Mouse (Mus musculus) forebrain, embryonic 10.5 days (tissue): ENCODE data around the gene Itgb6. TPM values are rescaled to one million over a fixed set of nuclear protein-coding genes. Genes with fewer than 3 reads are reported as not detected.

Experiments
- DNase-seq: peaks from one replicate; pipeline ENCODE4 v3.0.0-alpha.2; 2017; ENCODE audit warnings: low spot score; ENCODE audit errors: extremely low spot score
- H3K27ac ChIP-seq: fragments of 300-500 bp; sonication (generic); 2 replicates; pipeline ENCODE4 v1.5.1; 2016; ENCODE audit warnings: mild to moderate bottlenecking
- H3K27me3 ChIP-seq: fragments of 300-500 bp; sonication (generic); 2 replicates; pipeline ENCODE4 v1.6.1; 2016; ENCODE audit warnings: mild to moderate bottlenecking; ENCODE audit not compliant: poor library complexity, severe bottlenecking
- H3K36me3 ChIP-seq: fragments of 300-500 bp; sonication (generic); replicated peaks from 2 replicates; pipeline ENCODE4 v1.6.1; 2016; ENCODE audit warnings: mild to moderate bottlenecking, moderate library complexity
- H3K4me1 ChIP-seq: fragments of 300-500 bp; sonication (generic); 2 replicates; pipeline ENCODE4 v1.6.1; 2016
- H3K4me3 ChIP-seq: fragments of 300-500 bp; sonication (generic); 2 replicates; pipeline ENCODE4 v1.5.1; 2016; ENCODE audit warnings: mild to moderate bottlenecking, moderate library complexity
- H3K9me3 ChIP-seq: fragments of 300-500 bp; sonication (generic); 2 replicates; pipeline ENCODE4 v1.6.1; 2016; ENCODE audit warnings: mild to moderate bottlenecking, moderate library complexity
- WGBS: fragments of 180-500 bp; shearing (Covaris S2); methylation state at CpG from one replicate; pipeline ENCODE4 v1.1.7; 2016; 5-methylcytosine and 5-hydroxymethylcytosine counted together
- polyA plus RNA-seq: library from polyadenylated mRNA; unstranded; fragments of >200 nt; fragmentation: Nextera tagmentation; extraction: Ambion mirVana; gene quantifications from 2 replicates; pipeline ENCODE4 v1.2.1, GENCODE M21; 2016

Gene Itgb6
- polyA plus RNA-seq, 1 experiment from 2014 or later = 0.33 TPM

- peaks cover 28% of the 10 kb centered on the region for H3K4me1 ChIP-seq
- H3K36me3 ChIP-seq = no peaks in the 10 kb centered on the region
- no peak overlapping the region for H3K27ac ChIP-seq
- H3K9me3 ChIP-seq = no peaks in the 10 kb centered on the region
- 94% methylated on average over 4 of the region's 4 CpGs for WGBS
- H3K27me3 ChIP-seq = peaks cover 21% of the 10 kb centered on the region
- no peak for DNase-seq
- H3K4me3 ChIP-seq = no peak overlapping the region
These were observed 12.1 kb downstream of the Itgb6 start for GRCm38 (mm10) chr2:60710317-60710716.

- no peak for DNase-seq
- Histone ChIP-seq H3K9me3 (no peaks in the 10 kb centered on the region), H3K36me3 (no peaks in the 10 kb centered on the region), H3K4me3 (no peak overlapping the region), H3K27me3 (peaks cover 14% of the 10 kb centered on the region; the same call in 1 of the 2 replicates), H3K4me1 (peaks cover 11% of the 10 kb centered on the region), H3K27ac (no peak overlapping the region)
- WGBS = 66% methylated on average over 3 of the region's 3 CpGs
These were observed 13.8 kb downstream of the Itgb6 start for GRCm38 (mm10) chr2:60708671-60709070.

GRCm38 (mm10) chr2:60706866-60707265, 15.6 kb downstream of the Itgb6 start:
- Histone ChIP-seq H3K9me3 (no peaks in the 10 kb centered on the region), H3K4me3 (no peak overlapping the region), H3K27me3 (peaks cover 7% of the 10 kb centered on the region; the same call in 1 of the 2 replicates), H3K36me3 (no peaks in the 10 kb centered on the region), H3K4me1 (peaks cover 3% of the 10 kb centered on the region; the same call in 1 of the 2 replicates), H3K27ac (no peak overlapping the region)
- WGBS = 94% methylated on average over 3 of the region's 3 CpGs
- DNase-seq = no peak

GRCm38 (mm10) chr2:60705426-60705825, 17.0 kb downstream of the Itgb6 start:
- DNase-seq = no peak

GRCm38 (mm10) chr2:60703315-60703714, 19.1 kb downstream of the Itgb6 start:
- DNase-seq = no peak
- Histone ChIP-seq H3K9me3 (no peaks in the 10 kb centered on the region), H3K27ac (no peak overlapping the region), H3K4me1 (peaks cover 8% of the 10 kb centered on the region), H3K36me3 (no peaks in the 10 kb centered on the region), H3K4me3 (no peak overlapping the region), H3K27me3 (no peaks in the 10 kb centered on the region)
- WGBS = 75% methylated on average over 4 of the region's 4 CpGs

More at GRCm38 (mm10) chr2:60705426-60705825, 17.0 kb downstream of the Itgb6 start:
- peaks cover 3% of the 10 kb centered on the region; the same call in 1 of the 2 replicates for H3K4me1 ChIP-seq
- H3K9me3 ChIP-seq = no peaks in the 10 kb centered on the region
- no peaks in the 10 kb centered on the region for H3K27me3 ChIP-seq
- H3K4me3 ChIP-seq = no peak overlapping the region
- H3K27ac ChIP-seq = no peak overlapping the region
- no peaks in the 10 kb centered on the region for H3K36me3 ChIP-seq
- 92% methylated on average over 8 of the region's 8 CpGs for WGBS

- WGBS = 94% methylated on average over 4 of the region's 4 CpGs
- Histone ChIP-seq H3K9me3 (no peaks in the 10 kb centered on the region), H3K4me1 (peaks cover 25% of the 10 kb centered on the region)
These were observed 21.5 kb downstream of the Itgb6 start for GRCm38 (mm10) chr2:60700956-60701355.

GRCm38 (mm10) chr2:60700013-60700412, 22.4 kb downstream of the Itgb6 start:
- H3K9me3 ChIP-seq = no peaks in the 10 kb centered on the region
- DNase-seq = no peak
- no peak overlapping the region for H3K4me3 ChIP-seq
- 89% methylated on average over 3 of the region's 3 CpGs for WGBS
- peaks cover 25% of the 10 kb centered on the region for H3K4me1 ChIP-seq
- no peaks in the 10 kb centered on the region for H3K36me3 ChIP-seq
- no peaks in the 10 kb centered on the region for H3K27me3 ChIP-seq
- H3K27ac ChIP-seq = no peak overlapping the region

More at GRCm38 (mm10) chr2:60700956-60701355, 21.5 kb downstream of the Itgb6 start:
- H3K27ac ChIP-seq = no peak overlapping the region
- no peaks in the 10 kb centered on the region for H3K36me3 ChIP-seq
- DNase-seq = no peak
- H3K27me3 ChIP-seq = no peaks in the 10 kb centered on the region
- H3K4me3 ChIP-seq = no peak overlapping the region

GRCm38 (mm10) chr2:60699591-60699990, 22.9 kb downstream of the Itgb6 start:
- H3K27me3 ChIP-seq = no peaks in the 10 kb centered on the region
- peaks cover 25% of the 10 kb centered on the region for H3K4me1 ChIP-seq
- H3K27ac ChIP-seq = no peak overlapping the region
- DNase-seq = no peak
- H3K4me3 ChIP-seq = no peak overlapping the region
- 85% methylated on average over 3 of the region's 3 CpGs for WGBS
- no peaks in the 10 kb centered on the region for H3K36me3 ChIP-seq
- no peaks in the 10 kb centered on the region for H3K9me3 ChIP-seq

GRCm38 (mm10) chr2:60698155-60698554, 24.3 kb downstream of the Itgb6 start:
- Histone ChIP-seq H3K27me3 (no peaks in the 10 kb centered on the region), H3K36me3 (no peaks in the 10 kb centered on the region), H3K4me1 (peaks cover 21% of the 10 kb centered on the region), H3K9me3 (no peaks in the 10 kb centered on the region), H3K4me3 (no peak overlapping the region), H3K27ac (peak overlapping the region; percentile 45)
- WGBS = 30% methylated on average over 1 of the region's 1 CpGs
- no peak for DNase-seq

- peak overlapping the region; percentile 45; the same call in 1 of the 2 replicates for H3K27ac ChIP-seq
These were observed 24.9 kb downstream of the Itgb6 start for GRCm38 (mm10) chr2:60697530-60697929.

GRCm38 (mm10) chr2:60696559-60696958, 25.9 kb downstream of the Itgb6 start:
- peaks cover 21% of the 10 kb centered on the region for H3K4me1 ChIP-seq
- H3K27ac ChIP-seq = no peak overlapping the region
- 92% methylated on average over 6 of the region's 6 CpGs for WGBS
- DNase-seq = no peak
- no peaks in the 10 kb centered on the region for H3K27me3 ChIP-seq
- no peak overlapping the region for H3K4me3 ChIP-seq
- no peaks in the 10 kb centered on the region for H3K9me3 ChIP-seq
- H3K36me3 ChIP-seq = no peaks in the 10 kb centered on the region

More at GRCm38 (mm10) chr2:60697530-60697929, 24.9 kb downstream of the Itgb6 start:
- 81% methylated on average over 7 of the region's 7 CpGs for WGBS
- Histone ChIP-seq H3K36me3 (no peaks in the 10 kb centered on the region), H3K9me3 (no peaks in the 10 kb centered on the region), H3K27me3 (no peaks in the 10 kb centered on the region), H3K4me3 (no peak overlapping the region), H3K4me1 (peaks cover 21% of the 10 kb centered on the region)
- DNase-seq = no peak

GRCm38 (mm10) chr2:60695706-60696105, 26.7 kb downstream of the Itgb6 start:
- Histone ChIP-seq H3K27me3 (no peaks in the 10 kb centered on the region), H3K4me1 (peaks cover 21% of the 10 kb centered on the region), H3K36me3 (no peaks in the 10 kb centered on the region), H3K9me3 (no peaks in the 10 kb centered on the region), H3K4me3 (no peak overlapping the region), H3K27ac (no peak overlapping the region)
- WGBS = 89% methylated on average over 8 of the region's 8 CpGs
- DNase-seq = no peak

- Histone ChIP-seq H3K4me1 (peaks cover 21% of the 10 kb centered on the region), H3K27ac (no peak overlapping the region), H3K9me3 (no peaks in the 10 kb centered on the region), H3K27me3 (no peaks in the 10 kb centered on the region), H3K4me3 (no peak overlapping the region), H3K36me3 (no peaks in the 10 kb centered on the region)
- WGBS = 90% methylated on average over 8 of the region's 8 CpGs
- DNase-seq = no peak
These were observed 27.9 kb downstream of the Itgb6 start for GRCm38 (mm10) chr2:60694563-60694962.

GRCm38 (mm10) chr2:60692239-60692638, 30.2 kb downstream of the Itgb6 start:
- H3K36me3 ChIP-seq = no peaks in the 10 kb centered on the region
- DNase-seq = no peak
- no peak overlapping the region for H3K27ac ChIP-seq
- no peaks in the 10 kb centered on the region for H3K9me3 ChIP-seq
- H3K4me3 ChIP-seq = no peak overlapping the region
- H3K4me1 ChIP-seq = peaks cover 12% of the 10 kb centered on the region
- H3K27me3 ChIP-seq = no peaks in the 10 kb centered on the region
- WGBS = 81% methylated on average over 5 of the region's 5 CpGs
